Mouse (Mus musculus) heart, adult 2 months (tissue): ENCODE results near the gene Atp11a.

Source experiments
- CTCF ChIP-seq: fragments of 200-600 bp; IDR thresholded peaks from 2 replicates; pipeline ENCODE4 v1.8.1; 2022; ENCODE audit warnings: antibody characterized with exemption, mild to moderate bottlenecking, moderate library complexity
- POLR2A ChIP-seq: fragments of 200-500 bp; IDR thresholded peaks from 2 replicates; pipeline ENCODE4 v1.6.1; 2011; ENCODE audit warnings: mild to moderate bottlenecking, low read depth, low read length, control low read depth; ENCODE audit not compliant: insufficient read depth

DNA sequence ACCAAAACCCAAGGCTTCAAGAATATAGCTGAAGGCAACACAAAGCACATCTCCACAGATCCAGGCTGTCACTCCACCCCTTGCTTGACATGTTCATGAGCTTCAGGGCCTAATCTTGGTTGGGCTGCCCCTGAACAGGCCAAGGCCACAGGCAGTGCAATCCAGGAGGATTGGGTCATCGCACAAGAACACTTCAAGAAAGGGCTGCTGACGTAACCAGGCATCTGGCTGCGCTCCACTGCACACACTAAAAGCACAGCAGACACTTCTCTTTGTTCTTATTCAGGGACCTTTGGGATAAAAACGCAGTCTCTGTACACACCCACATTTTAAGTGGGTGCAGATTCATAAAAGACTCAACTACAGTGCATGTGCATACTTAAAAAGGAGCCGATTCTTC is 26.0 kb upstream of the Atp11a start:
- no peak for TF ChIP-seq POLR2A
- TF ChIP-seq CTCF = no peak
